Mouse (Mus musculus): ENCODE measurements around the gene Fbxo36. TPM values are rescaled to one million over a fixed set of nuclear protein-coding genes. Genes with fewer than 3 reads are reported as not detected.

The Fbxo36 gene
- polyA plus RNA-seq, 1 experiment from 2014 or later: 9.1 TPM

Other genes with a start within 250 kb of the Fbxo36 start
- 0.75 and 0.99 TPM in 2 replicates for gene Dner, start 143.6 kb upstream of the Fbxo36 start, polyA plus RNA-seq (2014; fragmentation: Nextera tagmentation; extraction: Ambion mirVana)
- gene Trip12, start 675 bp downstream of the Fbxo36 start, polyA plus RNA-seq (2014; fragmentation: Nextera tagmentation; extraction: Ambion mirVana): 77.0 and 77.6 TPM in 2 replicates
- 0.07 and 0.09 TPM in 2 replicates for gene Slc16a14, start 95.3 kb downstream of the Fbxo36 start, polyA plus RNA-seq (2014; fragmentation: Nextera tagmentation; extraction: Ambion mirVana)

Data from heart, embryonic 11.5 days (tissue).